Mouse (Mus musculus) hindbrain, embryonic 13.5 days (tissue): ENCODE measurements around the gene Smpdl3b. TPM values are rescaled to one million over a fixed set of nuclear protein-coding genes. Genes with fewer than 3 reads are reported as not detected.
"Not testable (repeated sequence)": the region's sequence is repeated elsewhere in the genome, so short reads cannot be mapped to it uniquely, and the experiment has no call there.

Experiments used
- ATAC-seq: fragments of 200-750 bp; cut with Nextera tagmentation; 2 replicates; pipeline ENCODE4 v1.8.0; 2017; ENCODE audit warnings: moderate TSS enrichment; ENCODE audit not compliant: low FRiP score
- H3K27ac ChIP-seq: fragments of 300-500 bp; sonication (generic); 2 replicates; pipeline ENCODE4 v1.5.1; 2015; ENCODE audit warnings: inconsistent platforms, mild to moderate bottlenecking, moderate library complexity
- H3K27me3 ChIP-seq: fragments of 300-500 bp; sonication (generic); 2 replicates; pipeline ENCODE4 v1.6.1; 2015; ENCODE audit warnings: mild to moderate bottlenecking, inconsistent platforms
- H3K36me3 ChIP-seq: fragments of 300-500 bp; sonication (generic); 2 replicates; pipeline ENCODE4 v1.6.1; 2015; ENCODE audit warnings: mild to moderate bottlenecking, inconsistent platforms
- H3K4me1 ChIP-seq: fragments of 300-500 bp; sonication (generic); replicated peaks from 2 replicates; pipeline ENCODE4 v1.6.1; 2015; ENCODE audit warnings: inconsistent platforms
- H3K4me2 ChIP-seq: fragments of 300-500 bp; sonication (generic); 2 replicates; pipeline ENCODE4 v1.6.1; 2015; ENCODE audit warnings: inconsistent platforms, mild to moderate bottlenecking, moderate library complexity
- H3K4me3 ChIP-seq: fragments of 300-500 bp; sonication (generic); 2 replicates; pipeline ENCODE4 v1.5.1; 2015; ENCODE audit warnings: mild to moderate bottlenecking, inconsistent platforms
- H3K9ac ChIP-seq: fragments of 300-500 bp; sonication (generic); 2 replicates; pipeline ENCODE4 v1.6.1; 2015; ENCODE audit warnings: mild to moderate bottlenecking, inconsistent platforms
- H3K9me3 ChIP-seq: fragments of 300-500 bp; sonication (generic); 2 replicates; pipeline ENCODE4 v1.6.1; 2016; ENCODE audit warnings: inconsistent platforms
- WGBS: fragments of 180-500 bp; shearing (Covaris S2); methylation state at CpG from one replicate; pipeline ENCODE4 v1.1.7; 2015; 5-methylcytosine and 5-hydroxymethylcytosine counted together
- polyA plus RNA-seq: library from polyadenylated mRNA; unstranded; fragments of >200 nt; fragmentation: Nextera tagmentation; extraction: Ambion mirVana; gene quantifications from 2 replicates; pipeline ENCODE4 v1.2.1, GENCODE M21; 2015

The Smpdl3b gene
- polyA plus RNA-seq, 1 experiment from 2014 or later: 0.71 TPM

DNA sequence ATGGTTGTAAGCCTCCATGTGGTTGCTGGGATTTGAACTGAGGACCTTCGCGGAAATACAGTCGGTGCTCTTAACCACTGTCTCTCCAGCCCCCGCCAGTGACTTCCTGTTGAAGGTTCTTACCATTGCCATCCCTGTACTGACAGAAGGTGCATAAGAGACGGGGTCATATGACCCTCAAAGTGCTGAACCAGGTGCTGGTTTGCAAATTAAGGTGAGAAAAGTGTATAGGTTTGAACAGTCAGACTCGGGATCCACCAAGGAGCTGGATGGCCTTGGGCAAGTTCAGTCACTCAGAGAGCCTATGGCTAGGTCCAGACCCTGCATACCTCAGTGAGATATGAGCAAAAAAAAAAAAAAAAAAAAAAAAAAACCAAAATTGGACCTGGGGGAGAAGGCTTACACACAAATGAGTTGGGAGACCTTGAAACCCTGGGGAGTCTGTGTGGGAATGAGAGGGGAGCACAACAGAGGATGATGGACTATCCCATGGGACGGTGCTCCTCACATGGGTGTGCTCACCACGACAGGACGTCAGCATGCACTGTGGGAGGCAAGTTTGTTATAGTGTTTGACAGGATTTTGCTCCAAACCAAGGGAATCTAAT lies 10.0 kb downstream of the Smpdl3b start:
- H3K27me3 ChIP-seq: no peaks in the 10 kb centered on the region
- H3K27ac ChIP-seq: no peak overlapping the region
- 89% methylated on average over 9 of the region's 9 CpGs for WGBS
- H3K9me3 ChIP-seq: no peaks in the 10 kb centered on the region
- no peak overlapping the region for H3K4me2 ChIP-seq
- H3K9ac ChIP-seq: no peak overlapping the region
- ATAC-seq: no peak
- H3K36me3 ChIP-seq: no peaks in the 10 kb centered on the region
- H3K4me1 ChIP-seq: peaks cover 14% of the 10 kb centered on the region
- no peak overlapping the region for H3K4me3 ChIP-seq

DNA sequence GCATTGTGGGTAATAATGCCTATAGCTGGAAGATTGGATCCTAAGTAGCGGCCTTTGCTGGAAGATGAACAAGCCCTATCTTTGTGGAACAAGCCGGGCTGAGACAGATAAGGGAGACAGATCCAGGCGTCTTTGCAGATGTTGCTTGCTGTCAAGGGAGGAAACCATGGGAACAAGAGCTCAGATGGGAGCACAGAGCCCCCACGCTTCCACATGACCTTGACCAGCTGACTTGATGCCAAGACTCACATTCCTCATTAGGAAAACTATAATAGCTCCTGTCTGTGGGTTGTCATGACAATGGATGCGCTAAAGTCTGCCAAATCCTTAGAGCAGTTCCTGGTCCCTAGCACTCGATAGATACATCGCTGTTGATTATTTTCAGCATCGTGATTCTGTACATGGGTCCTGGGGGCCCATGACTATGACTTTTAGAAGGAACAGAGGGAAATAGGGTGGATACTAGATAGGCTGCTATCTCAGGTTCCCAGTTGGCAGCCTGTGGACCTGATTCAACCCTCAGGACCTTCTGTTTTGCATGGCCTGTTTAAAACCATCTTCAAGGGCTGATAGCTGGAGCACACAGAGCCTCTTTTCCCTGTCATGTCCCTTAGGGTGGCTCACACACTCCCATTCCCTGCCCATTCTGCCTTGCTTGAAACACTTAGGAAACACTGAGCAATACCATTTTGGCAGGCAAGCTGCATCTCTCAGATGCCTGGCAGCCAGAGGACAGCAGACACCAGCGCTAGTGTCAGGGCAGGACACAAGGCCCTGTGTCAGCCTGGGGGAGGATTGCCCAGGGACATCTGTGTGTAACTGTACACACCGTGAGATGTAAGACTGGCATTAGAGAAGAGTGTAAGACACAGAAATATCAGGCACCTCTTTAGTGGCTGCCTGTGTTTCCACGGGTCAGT lies 12.8 kb downstream of the Smpdl3b start:
- Histone ChIP-seq H3K36me3 (no peaks in the 10 kb centered on the region), H3K27me3 (no peaks in the 10 kb centered on the region), H3K27ac (peak overlapping the region; percentile 65), H3K4me3 (no peak overlapping the region), H3K9ac (no peak overlapping the region; the same call in 1 of the 2 replicates), H3K9me3 (no peaks in the 10 kb centered on the region), H3K4me2 (no peak overlapping the region), H3K4me1 (peaks cover 14% of the 10 kb centered on the region)
- peak; percentile 21; the same call in 1 of the 2 replicates for ATAC-seq
- WGBS: 66% methylated on average over 11 of the region's 11 CpGs

DNA sequence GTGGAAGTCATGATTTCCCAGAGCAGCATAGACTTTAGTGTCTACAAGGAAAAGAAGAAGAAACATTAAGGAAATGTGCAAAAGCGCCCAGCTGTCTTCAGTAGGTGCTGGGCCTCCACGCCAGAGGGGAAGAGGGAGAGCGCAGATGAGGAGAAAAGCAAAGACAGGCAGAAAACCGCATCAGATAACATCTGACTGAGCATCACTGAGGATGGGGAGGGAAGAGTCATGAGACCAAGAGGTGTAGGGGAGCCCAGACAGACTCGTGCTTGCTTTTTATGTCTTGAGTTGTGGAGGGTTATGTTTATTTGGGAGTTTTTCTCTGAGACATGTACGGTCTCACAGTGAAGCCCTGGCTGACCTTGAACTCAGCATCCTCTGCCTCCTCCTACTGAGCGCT lies 15.6 kb downstream of the Smpdl3b start:
- Histone ChIP-seq H3K9me3 (no peaks in the 10 kb centered on the region), H3K4me3 (no peak overlapping the region), H3K9ac (no peak overlapping the region), H3K4me1 (peaks cover 14% of the 10 kb centered on the region), H3K36me3 (no peaks in the 10 kb centered on the region), H3K27me3 (no peaks in the 10 kb centered on the region), H3K4me2 (no peak overlapping the region), H3K27ac (no peak overlapping the region)
- WGBS: 91% methylated on average over 7 of the region's 7 CpGs
- no peak for ATAC-seq

DNA sequence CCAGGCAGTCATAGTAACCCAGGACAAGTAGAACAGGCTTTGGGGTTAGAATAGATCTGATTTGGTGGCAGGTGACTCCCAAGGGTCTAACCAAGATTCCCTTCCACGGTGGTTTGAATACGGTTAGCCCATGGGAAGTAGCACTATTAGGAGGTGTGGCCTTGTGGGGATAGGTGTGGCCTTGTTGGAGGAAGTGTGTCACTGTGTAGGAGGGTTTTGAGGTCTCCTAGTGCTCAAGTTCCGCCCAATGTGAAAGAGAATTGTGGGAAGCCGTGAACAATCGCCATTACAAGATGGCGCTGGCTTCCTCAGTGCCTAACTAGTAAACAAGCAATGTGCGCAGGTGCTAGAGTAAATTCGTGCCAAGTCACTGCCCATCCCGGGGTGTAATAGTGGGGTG lies 19.9 kb downstream of the Smpdl3b start:
- H3K27ac ChIP-seq, H3K36me3 ChIP-seq, H3K9me3 ChIP-seq, H3K4me1 ChIP-seq, H3K4me2 ChIP-seq, H3K27me3 ChIP-seq, H3K9ac ChIP-seq, ATAC-seq, H3K4me3 ChIP-seq: not testable (repeated sequence)
- WGBS: 91% methylated on average over 9 of the region's 9 CpGs

DNA sequence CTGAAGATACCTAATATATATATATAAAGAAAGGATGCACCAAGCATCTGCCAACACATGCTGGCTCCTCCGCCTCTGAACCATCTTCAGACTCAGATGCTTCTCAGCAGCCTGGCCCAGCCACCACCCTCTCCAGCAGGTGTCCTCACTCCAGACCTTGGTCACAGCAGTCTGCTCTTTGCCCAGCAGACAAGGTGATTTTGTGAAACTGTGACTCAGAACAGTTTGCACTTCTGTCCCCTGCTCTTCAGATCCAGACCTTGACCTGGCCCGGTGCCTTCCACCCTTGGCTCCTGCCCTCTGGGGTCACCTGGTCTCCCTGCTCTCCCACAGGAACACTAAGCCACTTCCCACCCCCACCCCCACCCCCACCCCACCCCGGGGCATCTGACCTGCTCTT lies 21.2 kb downstream of the Smpdl3b start:
- H3K4me1 ChIP-seq: peaks cover 11% of the 10 kb centered on the region
- H3K36me3 ChIP-seq: no peaks in the 10 kb centered on the region
- 70% methylated on average over 3 of the region's 3 CpGs for WGBS
- H3K27ac ChIP-seq: no peak overlapping the region
- no peak overlapping the region for H3K4me2 ChIP-seq
- H3K4me3 ChIP-seq: no peak overlapping the region
- no peaks in the 10 kb centered on the region for H3K27me3 ChIP-seq
- H3K9ac ChIP-seq: no peak overlapping the region
- no peak for ATAC-seq
- H3K9me3 ChIP-seq: no peaks in the 10 kb centered on the region

DNA sequence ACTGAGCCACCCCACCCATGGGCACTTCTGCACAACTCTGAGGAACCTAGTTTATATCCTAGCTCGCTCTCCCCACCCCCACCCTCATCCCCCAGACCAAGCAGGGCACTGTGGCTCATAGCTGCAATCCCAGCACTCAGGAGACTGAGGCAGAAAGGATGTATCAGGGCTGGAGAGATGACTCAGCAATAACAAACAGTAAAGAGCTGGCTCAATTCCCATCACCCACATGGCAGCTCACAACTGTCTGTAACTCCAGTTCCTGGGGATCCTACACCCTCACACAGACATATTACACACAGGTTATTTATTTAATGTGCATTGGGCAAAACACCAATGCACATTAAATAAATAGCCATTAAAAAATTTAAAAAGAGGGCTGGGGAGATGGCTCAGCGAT lies 21.7 kb downstream of the Smpdl3b start:
- peaks cover 11% of the 10 kb centered on the region for H3K4me1 ChIP-seq
- H3K4me2 ChIP-seq: no peak overlapping the region
- H3K9ac ChIP-seq: no peak overlapping the region
- H3K4me3 ChIP-seq: no peak overlapping the region
- H3K9me3 ChIP-seq: no peaks in the 10 kb centered on the region
- ATAC-seq: no peak
- H3K27ac ChIP-seq: no peak overlapping the region
- WGBS: 73% methylated on average over 2 of the region's 2 CpGs
- H3K27me3 ChIP-seq: no peaks in the 10 kb centered on the region
- H3K36me3 ChIP-seq: no peaks in the 10 kb centered on the region

DNA sequence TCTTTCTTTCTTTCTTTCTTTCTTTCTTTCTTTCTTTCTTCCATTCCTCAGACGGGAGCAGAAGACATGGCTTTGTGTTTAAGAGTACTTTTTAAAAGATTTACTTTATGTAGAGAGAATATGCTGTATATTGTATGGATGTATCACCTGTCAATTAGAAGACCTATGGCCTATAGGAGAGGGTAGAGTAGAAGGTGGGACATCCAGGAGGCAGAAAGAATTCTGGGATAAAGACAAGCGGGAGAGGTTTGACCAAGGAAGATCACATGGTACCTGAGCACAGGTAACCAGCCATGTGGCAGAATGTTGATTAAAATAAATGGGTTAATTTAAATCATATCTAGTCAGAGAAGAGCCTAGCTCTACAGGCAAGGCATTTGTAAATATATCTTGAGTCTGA lies 22.3 kb downstream of the Smpdl3b start:
- no peaks in the 10 kb centered on the region for H3K27me3 ChIP-seq
- H3K9me3 ChIP-seq: no peaks in the 10 kb centered on the region
- ATAC-seq: no peak
- H3K4me2 ChIP-seq: no peak overlapping the region
- H3K4me1 ChIP-seq: peaks cover 11% of the 10 kb centered on the region
- H3K4me3 ChIP-seq: no peak overlapping the region
- H3K9ac ChIP-seq: no peak overlapping the region
- WGBS: 90% methylated on average over 2 of the region's 2 CpGs
- no peak overlapping the region for H3K27ac ChIP-seq
- no peaks in the 10 kb centered on the region for H3K36me3 ChIP-seq

DNA sequence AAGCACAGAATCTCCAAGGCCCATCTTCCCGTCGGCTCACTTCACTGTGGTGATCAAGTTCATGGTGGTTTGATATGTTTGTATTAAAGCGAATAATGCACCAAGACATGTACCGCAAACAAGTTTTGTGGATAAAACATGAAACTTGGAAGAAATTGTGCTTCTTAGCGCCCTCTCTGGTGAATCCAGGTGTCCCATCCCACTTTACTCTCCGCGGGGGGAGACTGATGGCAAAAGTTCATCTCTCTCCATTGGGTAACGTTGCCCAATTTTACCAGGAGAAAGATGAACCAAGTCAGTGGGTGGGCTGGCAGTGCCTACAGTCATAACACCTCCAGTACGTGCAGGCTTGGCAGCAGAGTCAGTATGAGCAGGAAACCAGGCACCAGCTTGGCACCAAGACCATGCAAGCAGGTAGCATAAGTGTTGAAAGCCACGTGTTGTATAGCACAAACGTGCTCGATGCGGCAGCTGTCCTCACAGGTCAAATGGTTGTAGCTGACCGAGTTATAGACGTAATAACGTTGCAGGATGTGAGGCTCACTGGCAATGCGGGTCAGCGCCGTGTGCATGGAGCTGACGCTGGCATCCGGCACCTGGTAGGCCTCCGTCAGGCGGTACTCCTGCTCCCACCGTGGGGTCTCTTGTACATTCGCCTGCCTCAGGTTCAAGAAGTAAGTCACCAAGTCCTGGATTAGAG lies 23.8 kb downstream of the Smpdl3b start:
- Histone ChIP-seq H3K4me3 (no peak overlapping the region), H3K4me1 (peaks cover 11% of the 10 kb centered on the region), H3K4me2 (no peak overlapping the region), H3K27me3 (no peaks in the 10 kb centered on the region), H3K36me3 (peaks cover 2% of the 10 kb centered on the region), H3K27ac (no peak overlapping the region), H3K9ac (no peak overlapping the region), H3K9me3 (no peaks in the 10 kb centered on the region)
- 92% methylated on average over 25 of the region's 25 CpGs for WGBS
- no peak for ATAC-seq

DNA sequence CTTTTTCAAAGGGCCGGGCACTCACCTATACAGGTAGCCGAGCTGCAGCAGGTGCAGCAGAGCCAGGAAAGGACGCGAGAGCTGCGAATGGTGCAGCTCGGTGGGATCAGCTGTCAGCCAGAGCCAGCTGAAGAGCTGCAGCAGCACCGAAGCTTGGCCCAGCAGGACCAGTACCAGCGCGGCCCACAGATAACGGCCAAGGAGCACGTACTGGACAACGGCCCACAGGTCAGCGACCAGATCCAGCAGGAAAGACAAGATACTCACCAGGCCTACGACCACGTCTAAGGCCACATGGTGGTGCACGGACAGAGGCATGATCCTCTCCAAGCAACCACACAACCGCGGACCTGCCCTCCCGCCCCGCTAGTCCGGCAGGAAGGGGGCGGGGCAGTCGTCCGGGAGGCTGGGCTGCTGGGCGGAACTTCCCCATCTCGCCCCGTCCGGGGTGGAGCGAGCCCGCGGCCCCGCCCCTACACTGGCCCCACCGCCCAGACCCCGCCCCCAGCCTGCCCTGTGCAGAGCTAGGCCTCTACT lies 24.8 kb downstream of the Smpdl3b start, which contains the start of gene Xkr8:
Gene Xkr8, minus strand, starts transcription at position 399 of the 537 bp plus-strand sequence.
- WGBS: 3% methylated on average over 34 of the region's 34 CpGs
- Histone ChIP-seq H3K4me2 (peak within 1 kb of the TSS; percentile 87), H3K4me3 (peak within 1 kb of the TSS; percentile 62), H3K4me1 (peaks cover 11% of the 10 kb centered on the region), H3K36me3 (peaks cover 12% of the 10 kb centered on the region), H3K27me3 (no peaks in the 10 kb centered on the region), H3K27ac (peak within 1 kb of the TSS; percentile 50; the same call in 1 of the 2 replicates), H3K9ac (peak within 1 kb of the TSS; percentile 80), H3K9me3 (no peaks in the 10 kb centered on the region)
- peak; percentile 95 for ATAC-seq

DNA sequence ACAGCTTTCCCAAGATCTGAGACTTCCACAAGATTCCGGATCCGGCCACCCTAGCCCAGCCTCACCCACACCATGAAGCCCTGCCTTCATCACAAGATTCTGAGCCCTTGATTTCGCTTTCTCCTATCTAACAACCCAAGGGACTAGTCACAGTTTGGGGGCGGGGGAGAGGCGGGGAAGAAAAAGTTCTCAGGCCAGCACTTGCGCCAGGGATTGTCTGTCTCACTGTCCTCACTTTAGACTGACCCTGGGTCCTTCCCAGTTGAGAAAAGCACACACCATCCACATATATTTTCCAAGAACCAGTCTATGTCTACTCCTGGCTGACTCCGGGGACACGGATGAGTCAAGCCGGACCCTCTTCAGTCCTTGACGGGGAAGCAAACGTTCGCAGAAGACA lies 25.4 kb downstream of the Smpdl3b start:
- H3K27me3 ChIP-seq: no peaks in the 10 kb centered on the region
- peak overlapping the region; percentile 62 for H3K4me3 ChIP-seq
- no peak overlapping the region for H3K27ac ChIP-seq
- ATAC-seq: no peak
- peaks cover 18% of the 10 kb centered on the region for H3K36me3 ChIP-seq
- no peaks in the 10 kb centered on the region for H3K9me3 ChIP-seq
- peak overlapping the region; percentile 80 for H3K9ac ChIP-seq
- peak overlapping the region; percentile 87 for H3K4me2 ChIP-seq
- H3K4me1 ChIP-seq: peaks cover 11% of the 10 kb centered on the region
- 48% methylated on average over 12 of the region's 12 CpGs for WGBS

DNA sequence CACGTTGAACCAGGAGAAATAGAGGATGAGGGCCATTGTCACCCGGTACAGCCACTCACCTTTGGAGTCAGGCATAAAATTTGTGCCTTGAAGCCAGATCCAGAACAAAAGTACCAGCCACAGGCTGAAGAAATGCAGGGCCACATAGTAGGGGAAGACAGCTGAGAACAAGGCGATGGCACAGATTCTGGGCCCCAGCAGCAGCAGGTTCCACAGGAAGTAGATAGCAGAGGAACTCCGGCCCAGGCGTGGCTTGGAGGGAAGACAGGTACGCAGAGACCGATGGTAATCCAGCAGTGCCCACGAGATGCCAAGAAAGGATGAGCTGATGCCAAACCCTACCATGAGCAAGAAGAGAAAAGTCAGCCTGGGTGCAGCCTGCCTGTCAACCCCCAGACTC lies 28.8 kb downstream of the Smpdl3b start:
- H3K27ac ChIP-seq: no peak overlapping the region
- peaks cover 45% of the 10 kb centered on the region for H3K36me3 ChIP-seq
- 90% methylated on average over 8 of the region's 8 CpGs for WGBS
- no peak for ATAC-seq
- no peaks in the 10 kb centered on the region for H3K27me3 ChIP-seq
- H3K4me1 ChIP-seq: peaks cover 11% of the 10 kb centered on the region
- H3K9ac ChIP-seq: no peak overlapping the region
- H3K4me2 ChIP-seq: no peak overlapping the region
- H3K9me3 ChIP-seq: no peaks in the 10 kb centered on the region
- H3K4me3 ChIP-seq: no peak overlapping the region

DNA sequence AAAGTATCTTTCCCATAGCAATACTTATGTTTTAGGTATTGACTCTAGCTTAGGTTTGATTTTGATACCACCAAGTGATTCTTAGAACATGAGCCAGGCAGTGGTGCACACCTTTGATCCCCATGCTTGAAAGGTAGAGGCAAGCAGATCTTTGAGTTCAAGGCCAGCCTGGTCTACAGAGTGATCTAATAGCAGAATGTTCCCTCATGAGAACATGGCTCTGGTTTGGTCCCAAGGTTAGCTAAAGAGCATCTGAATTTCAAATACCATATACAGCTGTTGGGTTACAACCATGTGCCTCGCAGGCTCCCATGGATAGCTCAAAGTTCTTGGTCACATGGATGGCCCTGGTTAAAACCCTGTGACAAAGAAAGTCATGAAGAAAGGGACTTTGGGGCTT lies 38.8 kb downstream of the Smpdl3b start:
- Histone ChIP-seq H3K27me3 (no peaks in the 10 kb centered on the region), H3K9ac (no peak overlapping the region), H3K4me3 (no peak overlapping the region), H3K4me1 (no peaks in the 10 kb centered on the region), H3K27ac (no peak overlapping the region), H3K9me3 (no peaks in the 10 kb centered on the region), H3K36me3 (peaks cover 79% of the 10 kb centered on the region), H3K4me2 (no peak overlapping the region)
- no peak for ATAC-seq
- 94% methylated on average over 1 of the region's 1 CpGs for WGBS
